Mouse (Mus musculus) kidney, adult 2 months (tissue): Measurements from ENCODE around the gene Slc44a5.

ENCODE experiments used
- CTCF ChIP-seq: fragments of 200-500 bp; conservative IDR thresholded peaks from 2 replicates; pipeline ENCODE4 v1.5.1; 2011; ENCODE audit warnings: low read depth, mild to moderate bottlenecking, control low read depth, low read length, moderate library complexity, mixed read lengths; ENCODE audit not compliant: insufficient read depth, insufficient read length
- POLR2A ChIP-seq: fragments of 200-500 bp; IDR thresholded peaks from one replicate; pipeline ENCODE4 v1.6.1; 2011; ENCODE audit warnings: low read depth, low read length, control low read depth

GRCm38 (mm10) chr3:154208479-154208878, 235.2 kb downstream of the Slc44a5 start:
- no peak for TF ChIP-seq CTCF
- TF ChIP-seq POLR2A, result no peak
